Mouse (Mus musculus) hindbrain, embryonic 12.5 days (tissue): ENCODE measurements around the gene Mrpl18. TPM values are rescaled to one million over a fixed set of nuclear protein-coding genes. Genes with fewer than 3 reads are reported as not detected.
"Not testable (repeated sequence)": the region's sequence is repeated elsewhere in the genome, so short reads cannot be mapped to it uniquely, and the experiment has no call there.

ENCODE experiments used
- ATAC-seq: fragments of 200-750 bp; cut with Nextera tagmentation; 2 replicates; pipeline ENCODE4 v1.8.0; 2017; ENCODE audit warnings: moderate TSS enrichment; ENCODE audit not compliant: low FRiP score
- H3K27ac ChIP-seq: fragments of 300-500 bp; sonication (generic); 2 replicates; pipeline ENCODE4 v1.5.1; 2016; ENCODE audit warnings: mild to moderate bottlenecking
- H3K27me3 ChIP-seq: fragments of 300-500 bp; sonication (generic); 2 replicates; pipeline ENCODE4 v1.6.1; 2016; ENCODE audit warnings: mild to moderate bottlenecking
- H3K36me3 ChIP-seq: fragments of 300-500 bp; sonication (generic); 2 replicates; pipeline ENCODE4 v1.6.1; 2016; ENCODE audit warnings: mild to moderate bottlenecking
- H3K4me1 ChIP-seq: fragments of 300-500 bp; sonication (generic); 2 replicates; pipeline ENCODE4 v1.6.1; 2016
- H3K4me2 ChIP-seq: fragments of 300-500 bp; sonication (generic); replicated peaks from 2 replicates; pipeline ENCODE4 v1.6.1; 2016; ENCODE audit warnings: mild to moderate bottlenecking
- H3K4me3 ChIP-seq: fragments of 300-500 bp; sonication (generic); 2 replicates; pipeline ENCODE4 v1.5.1; 2016; ENCODE audit warnings: mild to moderate bottlenecking
- H3K9ac ChIP-seq: fragments of 300-500 bp; sonication (generic); 2 replicates; pipeline ENCODE4 v1.6.1; 2016; ENCODE audit warnings: mild to moderate bottlenecking, moderate library complexity
- H3K9me3 ChIP-seq: fragments of 300-500 bp; sonication (generic); replicated peaks from 2 replicates; pipeline ENCODE4 v1.6.1; 2016; ENCODE audit warnings: mild to moderate bottlenecking
- WGBS: fragments of 180-500 bp; shearing (Covaris S2); methylation state at CpG from one replicate; pipeline ENCODE4 v1.1.7; 2016; 5-methylcytosine and 5-hydroxymethylcytosine counted together
- polyA plus RNA-seq: library from polyadenylated mRNA; unstranded; fragments of >200 nt; fragmentation: Nextera tagmentation; extraction: Ambion mirVana; gene quantifications from 2 replicates; pipeline ENCODE4 v1.2.1, GENCODE M21; 2016

Mrpl18 gene
- polyA plus RNA-seq: 136 and 148 TPM in 2 replicates

- Histone ChIP-seq H3K36me3 (peaks cover 51% of the 10 kb centered on the region), H3K27ac (peak within 1 kb of the TSS; percentile 90), H3K27me3 (no peaks in the 10 kb centered on the region), H3K4me1 (peaks cover 11% of the 10 kb centered on the region), H3K4me3 (peak within 1 kb of the TSS; percentile 79), H3K9me3 (no peaks in the 10 kb centered on the region), H3K9ac (peak within 1 kb of the TSS; percentile 96), H3K4me2 (peak within 1 kb of the TSS; percentile 91)
- peak; percentile 100 for ATAC-seq
- WGBS: under 1% methylated on average over 56 of the region's 56 CpGs
Measured at GRCm38 (mm10) chr17:12915881-12916583, at the start of gene Mrpl18. Gene Mrpl18 (minus strand): TSS chr17:12916345.

GRCm38 (mm10) chr17:12963476-12963875, 47.3 kb upstream of the Mrpl18 start:
- no peaks in the 10 kb centered on the region for H3K27me3 ChIP-seq
- 87% methylated on average over 3 of the region's 3 CpGs for WGBS
- peaks cover 10% of the 10 kb centered on the region for H3K4me1 ChIP-seq
- no peaks in the 10 kb centered on the region for H3K9me3 ChIP-seq
- H3K4me3 ChIP-seq: no peak overlapping the region
- no peak for ATAC-seq
- H3K4me2 ChIP-seq: no peak overlapping the region
- H3K36me3 ChIP-seq: peaks cover 21% of the 10 kb centered on the region
- no peak overlapping the region for H3K27ac ChIP-seq
- no peak overlapping the region for H3K9ac ChIP-seq

- Histone ChIP-seq H3K27me3 (no peaks in the 10 kb centered on the region), H3K4me3 (peak within 1 kb of the TSS; percentile 70), H3K9me3 (no peaks in the 10 kb centered on the region), H3K4me2 (peak within 1 kb of the TSS; percentile 65), H3K4me1 (peaks cover 11% of the 10 kb centered on the region), H3K9ac (peak within 1 kb of the TSS; percentile 53), H3K27ac (peak within 1 kb of the TSS; percentile 94), H3K36me3 (peaks cover 16% of the 10 kb centered on the region)
- peak; percentile 99 for ATAC-seq
- 0% methylated on average over 41 of the region's 42 CpGs for WGBS
Measured at GRCm38 (mm10) chr17:12960331-12960873, 44.3 kb upstream of the Mrpl18 start, which contains the start of gene Acat2. Gene Acat2 (minus strand): TSS chr17:12960747.

- not testable (repeated sequence) for H3K27me3 ChIP-seq, ATAC-seq, H3K9me3 ChIP-seq, H3K27ac ChIP-seq
- H3K4me3 ChIP-seq: peak overlapping the region; percentile 30
- peak overlapping the region; percentile 47; the same call in 1 of the 2 replicates for H3K9ac ChIP-seq
- peak overlapping the region; percentile 49 for H3K4me2 ChIP-seq
- H3K4me1 ChIP-seq: peaks cover 11% of the 10 kb centered on the region
- peaks cover 16% of the 10 kb centered on the region for H3K36me3 ChIP-seq
- WGBS: 11% methylated on average over 2 of the region's 2 CpGs
Measured at GRCm38 (mm10) chr17:12959377-12959776, 43.2 kb upstream of the Mrpl18 start.

- Histone ChIP-seq H3K27me3 (no peaks in the 10 kb centered on the region), H3K9ac (no peak overlapping the region), H3K27ac (no peak overlapping the region), H3K4me2 (no peak overlapping the region), H3K4me1 (peaks cover 11% of the 10 kb centered on the region), H3K9me3 (no peaks in the 10 kb centered on the region), H3K36me3 (peaks cover 34% of the 10 kb centered on the region), H3K4me3 (no peak overlapping the region)
- 95% methylated on average over 8 of the region's 8 CpGs for WGBS
- no peak for ATAC-seq
Measured at GRCm38 (mm10) chr17:12956664-12957063, 40.5 kb upstream of the Mrpl18 start.

- H3K4me1 ChIP-seq: no peaks in the 10 kb centered on the region
- no peaks in the 10 kb centered on the region for H3K27me3 ChIP-seq
- H3K9ac ChIP-seq: no peak overlapping the region
- H3K36me3 ChIP-seq: peaks cover 73% of the 10 kb centered on the region
- H3K4me3 ChIP-seq: no peak overlapping the region
- no peaks in the 10 kb centered on the region for H3K9me3 ChIP-seq
- H3K27ac ChIP-seq: no peak overlapping the region
- 93% methylated on average over 5 of the region's 5 CpGs for WGBS
- no peak for ATAC-seq
- no peak overlapping the region for H3K4me2 ChIP-seq
Measured at GRCm38 (mm10) chr17:12949669-12950068, 33.5 kb upstream of the Mrpl18 start.

GRCm38 (mm10) chr17:12942459-12943162, 26.5 kb upstream of the Mrpl18 start:
- no peak overlapping the region for H3K4me2 ChIP-seq
- 96% methylated on average over 6 of the region's 6 CpGs for WGBS
- H3K4me1 ChIP-seq: peaks cover 5% of the 10 kb centered on the region; the same call in 1 of the 2 replicates
- no peak overlapping the region for H3K4me3 ChIP-seq
- no peak for ATAC-seq
- H3K9me3 ChIP-seq: no peaks in the 10 kb centered on the region
- H3K27ac ChIP-seq: no peak overlapping the region
- H3K27me3 ChIP-seq: no peaks in the 10 kb centered on the region; the same call in 1 of the 2 replicates
- H3K36me3 ChIP-seq: peaks cover 49% of the 10 kb centered on the region
- no peak overlapping the region for H3K9ac ChIP-seq

- 84% methylated on average over 8 of the region's 8 CpGs for WGBS
- no peak for ATAC-seq
- Histone ChIP-seq H3K4me3 (no peak overlapping the region), H3K27ac (no peak overlapping the region), H3K4me2 (no peak overlapping the region), H3K27me3 (no peaks in the 10 kb centered on the region; the same call in 1 of the 2 replicates), H3K9me3 (no peaks in the 10 kb centered on the region), H3K4me1 (peaks cover 5% of the 10 kb centered on the region; the same call in 1 of the 2 replicates), H3K36me3 (peaks cover 44% of the 10 kb centered on the region), H3K9ac (no peak overlapping the region)
Measured at GRCm38 (mm10) chr17:12941543-12942260, 25.6 kb upstream of the Mrpl18 start.

- WGBS: 16% methylated on average over 27 of the region's 27 CpGs
Measured at GRCm38 (mm10) chr17:12940151-12940805, 24.1 kb upstream of the Mrpl18 start, which contains the start of gene Acat3. Gene Acat3 (minus strand): TSS chr17:12940600.

GRCm38 (mm10) chr17:12939377-12940148, 23.4 kb upstream of the Mrpl18 start:
- not testable (repeated sequence) for H3K27ac ChIP-seq, H3K27me3 ChIP-seq, H3K4me1 ChIP-seq, H3K9me3 ChIP-seq
- WGBS: 54% methylated on average over 2 of the region's 12 CpGs
- Histone ChIP-seq H3K4me3 (0 out of 2 replicates have a peak overlapping the region, but pooled peaks have one; percentile 20), H3K4me2 (peak overlapping the region; percentile 50), H3K9ac (0 out of 2 replicates have a peak overlapping the region, but pooled peaks have one; percentile 32), H3K36me3 (peaks cover 24% of the 10 kb centered on the region)
- peak; percentile 68; the same call in 1 of the 2 replicates for ATAC-seq

More at GRCm38 (mm10) chr17:12940151-12940805, 24.1 kb upstream of the Mrpl18 start, which contains the start of gene Acat3:
- Histone ChIP-seq H3K27me3 (no peaks in the 10 kb centered on the region; the same call in 1 of the 2 replicates), H3K36me3 (peaks cover 31% of the 10 kb centered on the region), H3K4me3 (peak within 1 kb of the TSS; percentile 20), H3K27ac (no peak within 1 kb of the TSS), H3K4me2 (peak within 1 kb of the TSS; percentile 50), H3K9ac (peak within 1 kb of the TSS; percentile 32; the same call in 1 of the 2 replicates), H3K4me1 (peaks cover 5% of the 10 kb centered on the region; the same call in 1 of the 2 replicates), H3K9me3 (no peaks in the 10 kb centered on the region)
- ATAC-seq: peak; percentile 54
